Mouse (Mus musculus): ENCODE data around the gene Mknk2.
A peak's percentile ranks its signal among the peaks of the same experiment; 100 is the strongest.

Mknk2 gene

DNA sequence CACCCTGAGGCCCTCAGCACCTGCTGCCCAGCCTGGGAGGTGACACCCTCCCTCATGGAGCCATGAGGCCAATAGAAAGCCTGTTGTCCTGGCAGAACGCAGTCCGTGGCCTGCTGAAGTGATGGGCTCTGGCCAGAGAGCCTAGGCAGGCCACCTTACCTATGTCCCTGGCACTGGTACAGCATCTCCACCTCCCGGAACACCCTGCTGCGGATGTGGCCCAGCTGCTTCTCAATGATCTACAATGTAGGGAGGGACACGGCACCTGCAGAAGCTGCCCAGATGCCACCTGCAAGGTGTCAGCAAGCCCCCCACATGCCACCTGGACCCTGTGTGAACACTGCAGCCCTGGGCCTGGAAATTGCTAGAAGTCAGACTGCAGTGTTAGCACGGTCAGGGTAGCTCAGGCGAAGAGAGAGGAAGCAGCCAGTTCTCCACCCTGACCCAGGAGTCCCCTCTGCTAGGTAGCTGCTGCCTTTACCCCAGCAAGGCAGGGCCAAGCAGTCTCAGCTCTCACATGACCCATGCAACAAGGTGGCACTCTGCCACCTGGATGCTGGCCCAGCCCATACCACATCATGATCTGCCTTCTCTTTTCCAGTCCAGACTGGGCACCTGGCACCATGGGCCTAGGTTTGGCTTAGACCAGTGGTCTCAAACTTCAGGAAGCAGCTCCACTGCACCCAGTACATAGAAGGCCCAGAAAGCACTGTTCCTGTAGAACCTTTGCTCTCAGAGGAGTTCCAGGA is 8.0 kb downstream of the Mknk2 start:
- DNase-seq (ENCODE audit: low spot score), result no peak

DNA sequence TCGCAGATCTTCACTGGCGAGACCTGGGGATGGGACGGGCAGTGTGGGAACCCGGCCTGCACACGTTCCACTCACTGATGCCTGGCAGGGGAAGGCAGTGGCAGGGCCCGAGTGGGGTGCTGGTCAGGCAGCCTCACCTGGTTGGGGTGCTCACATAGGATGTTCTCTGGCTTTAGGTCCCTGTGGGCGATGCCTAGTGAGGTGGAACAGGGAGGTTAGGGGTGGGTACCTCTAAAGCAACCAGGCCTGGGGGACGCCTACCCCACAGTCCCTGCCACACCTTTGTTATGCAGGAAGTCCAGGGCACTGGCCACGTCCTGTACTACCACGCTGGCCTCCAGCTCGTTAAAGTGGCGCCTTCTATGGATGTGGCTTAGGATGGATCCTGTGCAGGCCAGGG is 8.9 kb downstream of the Mknk2 start:
- no peak for DNase-seq (ENCODE audit: low spot score)

DNA sequence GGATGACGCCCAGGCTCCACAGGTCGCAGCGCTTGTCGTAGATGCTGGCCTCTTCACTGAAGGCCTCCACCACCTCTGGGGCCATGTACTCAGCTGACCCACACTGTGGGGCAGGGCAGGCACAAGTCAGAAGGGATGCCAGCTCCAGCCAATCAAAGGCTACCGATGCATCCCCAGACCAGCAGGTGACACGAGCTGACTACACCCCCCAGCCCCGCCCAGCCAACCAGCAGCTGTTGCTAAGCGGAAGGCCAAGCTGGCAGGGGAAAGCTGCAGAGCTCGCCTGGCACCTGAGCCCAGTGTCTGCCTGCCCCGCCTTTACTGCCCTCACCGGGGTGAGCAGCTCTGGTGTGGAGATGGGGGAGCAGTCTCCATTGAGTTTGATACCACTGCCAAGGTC is 9.3 kb downstream of the Mknk2 start:
- no peak for DNase-seq (ENCODE audit: low spot score)

GRCm38 (mm10) chr10:80666837-80667412 is 11.0 kb downstream of the Mknk2 start:
- DNase-seq (ENCODE audit: low spot score), result no peak

DNA sequence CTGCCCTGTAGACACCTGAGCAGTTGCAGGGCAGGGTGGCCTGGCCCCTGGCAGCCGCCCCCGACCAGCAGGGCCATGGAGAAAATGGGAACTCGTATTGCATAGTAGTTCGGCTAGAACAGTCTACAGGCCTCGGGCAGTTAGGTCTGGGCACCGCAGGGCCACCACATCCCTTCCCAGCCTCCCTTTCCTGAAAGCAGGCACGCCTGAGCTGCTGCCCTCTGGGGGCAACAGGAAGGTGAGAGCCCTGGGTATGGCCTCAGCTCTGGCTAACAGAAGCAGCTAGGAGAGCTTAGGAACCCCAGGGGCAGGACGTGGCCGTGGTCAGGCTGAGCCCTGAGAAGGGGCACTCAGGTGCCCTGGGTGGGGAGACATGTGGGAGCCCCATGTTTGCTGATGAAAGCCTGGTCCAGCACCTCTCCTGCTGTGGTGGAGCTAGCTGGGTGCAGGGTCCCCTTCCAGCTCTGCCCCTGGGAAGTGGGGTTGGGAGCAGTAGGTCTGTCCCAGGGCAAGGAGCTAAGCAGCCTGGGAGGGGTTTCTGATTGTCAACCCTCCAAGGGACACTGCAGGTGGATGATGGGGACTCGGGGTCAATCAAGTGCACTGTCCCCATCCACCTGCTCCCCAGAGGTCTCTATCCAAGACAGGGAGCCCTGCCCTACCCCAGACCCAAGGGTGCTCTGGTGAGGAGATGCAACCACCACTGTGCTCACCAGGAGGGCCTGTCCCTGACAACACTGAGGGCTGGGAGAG is 11.8 kb downstream of the Mknk2 start:
- DNase-seq (ENCODE audit: low spot score), result no peak

DNA sequence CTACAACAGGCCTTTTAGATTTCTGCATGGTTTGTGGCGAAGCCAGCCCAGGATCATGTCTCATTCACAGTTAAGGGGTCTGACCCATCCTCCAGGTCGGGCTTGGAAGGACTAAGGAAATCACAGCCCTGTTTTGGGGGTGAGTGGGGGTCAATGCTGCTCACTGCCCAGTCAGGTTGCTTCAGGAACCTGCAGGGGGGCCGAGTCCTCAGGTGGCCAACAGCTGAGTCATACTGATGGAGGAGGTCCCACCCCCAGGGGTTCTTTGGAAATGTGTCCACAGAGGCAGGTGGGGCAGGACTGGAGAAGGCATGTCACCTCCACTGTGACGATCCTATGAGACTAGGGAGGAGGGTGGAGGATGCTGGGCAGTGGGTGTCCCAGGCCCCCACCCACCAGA is 12.5 kb downstream of the Mknk2 start:
- no peak for DNase-seq (ENCODE audit: low spot score)

DNA sequence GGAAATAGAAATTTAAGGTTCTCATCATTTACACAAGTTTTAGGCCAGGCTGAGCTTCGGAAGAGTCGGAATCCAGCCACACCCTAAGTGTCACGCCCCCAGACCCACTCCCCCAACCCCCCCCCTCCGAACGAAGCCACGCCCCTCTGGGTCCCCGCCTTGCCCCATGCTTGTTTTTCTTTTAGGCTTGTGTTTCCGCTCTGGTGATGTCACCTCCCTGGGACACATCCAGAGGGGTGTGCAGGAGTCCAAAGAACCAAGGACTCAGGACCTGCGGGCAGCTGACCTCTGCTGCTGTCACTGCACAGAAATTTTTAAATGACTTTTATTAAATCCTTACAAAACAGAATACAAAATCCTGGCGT is 12.9 kb downstream of the Mknk2 start:
- no peak for DNase-seq (ENCODE audit: low spot score)

- DNase-seq (ENCODE audit: low spot score), result peak; percentile 55
These were observed 13.5 kb downstream of the Mknk2 start for GRCm38 (mm10) chr10:80664197-80665015.

- no peak for DNase-seq (ENCODE audit: low spot score)
These were observed 14.3 kb downstream of the Mknk2 start for GRCm38 (mm10) chr10:80663485-80664196.

GRCm38 (mm10) chr10:80661149-80661548 is 16.8 kb downstream of the Mknk2 start:
- peak; percentile 65 for DNase-seq (ENCODE audit: low spot score)

DNA sequence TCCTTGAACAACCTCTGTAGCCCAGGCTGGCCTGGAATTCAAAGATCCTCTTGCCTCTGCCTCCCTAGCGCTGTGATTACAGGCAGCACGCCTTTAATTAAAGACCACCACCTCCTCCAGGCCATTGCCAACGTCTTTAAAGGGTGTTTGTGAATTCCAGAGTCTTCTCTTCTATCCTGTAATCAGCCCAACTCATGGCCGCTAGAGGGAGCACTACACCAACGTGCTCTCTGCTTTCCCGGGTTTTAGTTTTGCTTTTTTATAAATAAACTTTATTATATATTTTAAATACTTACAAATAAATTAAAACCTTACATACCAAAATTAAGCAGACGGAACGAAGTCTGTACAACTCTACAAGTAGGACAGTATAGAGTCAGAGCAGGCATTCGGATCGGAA is 18.7 kb downstream of the Mknk2 start:
- DNase-seq (ENCODE audit: low spot score), result peak; percentile 72

- DNase-seq (ENCODE audit: low spot score), result peak; percentile 54
These were observed 19.1 kb downstream of the Mknk2 start for GRCm38 (mm10) chr10:80658841-80659202.

GRCm38 (mm10) chr10:80658194-80658840 is 19.6 kb downstream of the Mknk2 start:
- no peak for DNase-seq (ENCODE audit: low spot score)

DNA sequence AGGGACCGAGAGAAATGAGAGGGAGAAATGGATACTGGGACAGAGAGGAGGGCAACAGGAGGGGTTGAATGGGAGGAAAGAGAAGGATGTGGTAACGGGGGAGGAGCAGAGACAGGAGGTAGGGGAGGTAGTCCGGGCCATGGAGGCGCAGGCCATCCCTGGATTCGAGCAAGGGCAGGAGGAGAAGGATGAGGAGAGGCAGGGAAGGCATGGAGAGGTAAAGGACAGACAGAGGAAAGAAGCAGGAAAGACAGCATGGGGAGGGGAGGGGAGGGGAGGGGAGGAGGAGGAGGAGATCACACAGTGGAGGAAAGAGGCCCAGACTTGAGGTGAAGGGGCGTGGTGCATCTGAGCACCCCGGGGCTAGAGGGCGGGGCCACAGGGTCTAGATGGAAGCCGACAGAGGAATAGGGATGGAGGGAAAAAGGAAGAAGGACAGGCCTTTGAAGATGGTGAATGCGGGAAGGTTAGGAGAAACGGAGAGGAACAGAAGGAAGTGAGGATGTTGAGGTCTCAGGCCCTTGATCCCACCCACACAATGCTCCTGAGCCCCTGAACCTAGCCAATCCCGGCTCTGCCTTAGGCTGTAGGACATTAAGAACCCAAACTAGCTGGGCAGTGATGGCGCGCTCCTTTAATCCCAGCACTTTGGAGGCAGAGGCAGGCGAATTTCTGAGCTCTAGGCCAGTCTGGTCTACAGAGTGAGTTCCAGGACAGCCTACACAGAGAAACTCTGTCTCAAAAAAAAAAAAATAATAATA is 20.9 kb downstream of the Mknk2 start, which contains the start of gene Btbd2:
TSS of gene Btbd2 (minus strand) at position 209 of the 761 bp plus-strand sequence.
- no peak for DNase-seq (ENCODE audit: low spot score)

GRCm38 (mm10) chr10:80656130-80656862 is 21.6 kb downstream of the Mknk2 start:
- peak; percentile 94 for DNase-seq (ENCODE audit: low spot score)

GRCm38 (mm10) chr10:80655406-80656129 is 22.3 kb downstream of the Mknk2 start:
- DNase-seq (ENCODE audit: low spot score), result no peak

- DNase-seq (ENCODE audit: low spot score), result no peak
These were observed 23.0 kb downstream of the Mknk2 start for GRCm38 (mm10) chr10:80654866-80655265.

DNA sequence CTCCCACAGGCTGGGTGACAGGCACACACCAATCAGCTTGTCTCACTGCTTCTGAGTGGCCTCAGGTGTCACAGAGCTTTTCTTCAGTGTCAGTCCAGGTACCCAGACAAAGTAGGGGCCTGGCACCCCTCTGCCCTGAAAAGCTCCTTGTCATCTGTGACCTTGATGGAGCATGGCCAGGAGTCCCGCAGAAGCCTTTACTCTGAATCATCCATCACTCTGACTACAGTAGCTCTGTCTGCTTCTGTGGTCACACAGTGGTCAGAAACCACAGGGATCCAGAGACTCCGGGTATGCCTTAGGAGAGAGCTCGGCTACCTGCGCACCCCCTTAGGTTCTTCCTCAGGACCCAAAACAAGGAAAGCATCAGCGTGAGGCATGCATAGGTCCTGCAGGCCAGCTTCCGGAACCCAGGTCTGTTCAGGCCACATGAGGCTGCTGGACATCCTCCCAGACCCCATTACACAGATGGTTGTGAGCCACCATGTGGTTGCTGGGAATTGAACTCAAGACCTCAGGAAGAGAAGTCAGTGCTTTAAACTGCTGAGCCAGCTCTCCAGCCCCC is 24.7 kb downstream of the Mknk2 start:
- DNase-seq (ENCODE audit: low spot score), result no peak

DNA sequence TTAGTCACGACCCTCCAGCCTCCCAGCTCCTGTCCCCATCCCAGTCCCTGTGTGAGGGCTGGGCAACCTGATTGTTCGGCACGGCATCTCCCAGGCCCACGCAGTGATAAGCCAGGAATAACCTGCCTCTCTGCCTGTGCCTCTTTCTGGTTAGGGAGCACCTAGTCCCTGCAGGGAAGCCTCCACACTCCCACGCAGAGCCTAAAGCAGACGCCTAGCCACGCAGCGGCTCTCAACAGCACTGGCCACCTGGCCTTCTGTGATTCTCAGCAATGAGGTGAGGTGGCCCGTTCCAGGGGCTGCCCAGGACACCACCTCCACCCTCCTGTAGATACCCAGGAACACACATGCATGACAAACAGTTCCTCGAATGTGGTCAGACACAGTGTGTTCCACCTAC is 27.5 kb downstream of the Mknk2 start:
- no peak for DNase-seq (ENCODE audit: low spot score)
